Mouse (Mus musculus) ES-CJ7 (cell line): ENCODE data around the gene Mgmt.

Source experiments
- DNase-seq: peaks from one replicate; pipeline ENCODE4 v3.0.0; 2011; ENCODE audit warnings: low read depth, low spot score

The Mgmt gene

GRCm38 (mm10) chr7:136912901-136913300, 18.5 kb downstream of the Mgmt start:
- DNase-seq = no peak

- DNase-seq = no peak
Observed at GRCm38 (mm10) chr7:136916021-136916420, 21.6 kb downstream of the Mgmt start.

GRCm38 (mm10) chr7:136920976-136921755, 26.8 kb downstream of the Mgmt start:
- no peak for DNase-seq

GRCm38 (mm10) chr7:136922230-136922629, 27.8 kb downstream of the Mgmt start:
- no peak for DNase-seq

- DNase-seq = no peak
Observed at GRCm38 (mm10) chr7:136924610-136925260, 30.3 kb downstream of the Mgmt start.

GRCm38 (mm10) chr7:136926178-136926577, 31.8 kb downstream of the Mgmt start:
- DNase-seq = no peak

- no peak for DNase-seq
Observed at GRCm38 (mm10) chr7:136930451-136930850, 36.0 kb downstream of the Mgmt start.

GRCm38 (mm10) chr7:136933367-136933766, 39.0 kb downstream of the Mgmt start:
- no peak for DNase-seq

GRCm38 (mm10) chr7:136934336-136934735, 39.9 kb downstream of the Mgmt start:
- no peak for DNase-seq

- no peak for DNase-seq
Observed at GRCm38 (mm10) chr7:136934784-136935183, 40.4 kb downstream of the Mgmt start.

GRCm38 (mm10) chr7:136938371-136938770, 44.0 kb downstream of the Mgmt start:
- DNase-seq = no peak

- DNase-seq = no peak
Observed at GRCm38 (mm10) chr7:136942414-136942813, 48.0 kb downstream of the Mgmt start.

GRCm38 (mm10) chr7:136943886-136944285, 49.5 kb downstream of the Mgmt start:
- no peak for DNase-seq

GRCm38 (mm10) chr7:136945697-136946096, 51.3 kb downstream of the Mgmt start:
- DNase-seq = no peak

GRCm38 (mm10) chr7:136946131-136946530, 51.7 kb downstream of the Mgmt start:
- no peak for DNase-seq

- no peak for DNase-seq
Observed at GRCm38 (mm10) chr7:136948275-136948810, 53.9 kb downstream of the Mgmt start.

GRCm38 (mm10) chr7:136952608-136953007, 58.2 kb downstream of the Mgmt start:
- no peak for DNase-seq

- DNase-seq = no peak
Observed at GRCm38 (mm10) chr7:136953251-136953650, 58.8 kb downstream of the Mgmt start.

GRCm38 (mm10) chr7:136972361-136972760, 77.9 kb downstream of the Mgmt start:
- DNase-seq = no peak

- DNase-seq = no peak
Observed at GRCm38 (mm10) chr7:136975001-136975400, 80.6 kb downstream of the Mgmt start.

GRCm38 (mm10) chr7:136997456-136997855, 103.0 kb downstream of the Mgmt start:
- no peak for DNase-seq

GRCm38 (mm10) chr7:137000703-137001102, 106.3 kb downstream of the Mgmt start:
- no peak for DNase-seq

- DNase-seq = no peak
Observed at GRCm38 (mm10) chr7:137001215-137001614, 106.8 kb downstream of the Mgmt start.
